ENCODE assay signal across 13 mouse cellular contexts in the genomic region with DNA sequence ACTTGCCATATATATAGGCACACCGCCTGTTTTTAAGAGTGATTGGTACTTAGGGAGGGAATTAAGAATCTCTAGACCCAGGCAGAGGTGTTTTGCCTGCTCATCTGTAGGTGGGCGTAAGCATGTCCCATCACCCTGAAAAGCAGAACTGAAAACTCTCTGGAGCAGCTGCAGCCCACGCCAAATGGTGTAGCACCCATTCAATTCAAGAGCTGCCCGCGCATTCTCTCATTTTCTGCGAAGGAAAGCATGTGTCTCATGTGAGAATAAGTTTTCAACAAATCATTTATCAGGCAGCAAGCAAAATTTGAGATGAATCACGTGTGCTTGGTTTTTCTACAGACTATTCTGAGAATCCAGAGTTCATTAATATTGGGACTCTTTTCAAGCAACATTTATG.
DNase-seq lines count a peak whose midpoint lies in the region; ATAC-seq lines count a peak whose summit lies in the region.
"Had no signal": no experiment of that assay in that cellular context is flagged by ENCODE, and none has a peak within 500 bp of the region (broad histone marks: within the 10 kb centered on the region; RNA-seq: fewer than 3 reads in every experiment).

No protein-coding gene starts in this region.

- 71% methylated on average over 7 of the region's 7 CpGs for WGBS in liver, embryonic 12.5 days (ENCODE audit: insufficient replicate concordance)

- no peak overlapping the region for H3K9ac ChIP-seq in liver, embryonic 12.5 days
- H3K9ac ChIP-seq: forebrain, embryonic 12.5 days; heart, embryonic 12.5 days; hindbrain, embryonic 14.5 days; limb, embryonic 12.5 days had no signal

- H3K4me1 ChIP-seq in liver, embryonic 12.5 days: no peaks in the 10 kb centered on the region

- H3K9me3 ChIP-seq in liver, embryonic 12.5 days (replicated peaks): no peaks in the 10 kb centered on the region
- H3K9me3 ChIP-seq: forebrain, embryonic 12.5 days; heart, embryonic 12.5 days; limb, embryonic 12.5 days had no signal

- no peak overlapping the region for H3K4me3 ChIP-seq in liver, embryonic 12.5 days
- H3K4me3 ChIP-seq: forebrain, embryonic 12.5 days; heart, embryonic 12.5 days; limb, embryonic 12.5 days had no signal

- H3K4me2 ChIP-seq in liver, embryonic 12.5 days: no peak overlapping the region
- H3K4me2 ChIP-seq: forebrain, embryonic 12.5 days; heart, embryonic 12.5 days; hindbrain, embryonic 14.5 days; limb, embryonic 12.5 days had no signal

- no peaks in the 10 kb centered on the region for H3K36me3 ChIP-seq in liver, embryonic 12.5 days

- no peaks in the 10 kb centered on the region for H3K27me3 ChIP-seq in liver, embryonic 12.5 days (replicated peaks)
- H3K27me3 ChIP-seq: forebrain, embryonic 12.5 days; heart, embryonic 12.5 days; limb, embryonic 12.5 days had no signal

- peak; percentile 49 for DNase-seq in layer of hippocampus, adult 11-12 months (ENCODE audit: low spot score)
- DNase-seq in layer of hippocampus, postnatal 36 days: no peak
- DNase-seq in A20 (ENCODE audit: low read depth, low spot score): peak; percentile 90
- peak; percentile 67 to 77 for DNase-seq in frontal cortex, postnatal 36 days (ENCODE audit: low spot score in 2 of 2)
- peak; percentile 29 for DNase-seq in right cerebral cortex, postnatal 14 days
- DNase-seq in gastrocnemius, adult 18-20 months (ENCODE audit: low spot score): no peak
- DNase-seq in kidney, postnatal 10 days: no peak

- no peak overlapping the region for H3K27ac ChIP-seq in liver, embryonic 12.5 days
- H3K27ac ChIP-seq: forebrain, embryonic 12.5 days; hindbrain, embryonic 14.5 days; kidney, postnatal 0 days; limb, embryonic 12.5 days had no signal

- ATAC-seq in liver, embryonic 12.5 days: no peak

Comparison
In these comparisons a context has a peak if more than half of its experiments do, and no peak if none do; other contexts are left out.
1. DNase-seq: peak in layer of hippocampus, adult 11-12 months (single experiment), A20 (single experiment), frontal cortex, postnatal 36 days (2 of 2) and right cerebral cortex, postnatal 14 days (single experiment); none in layer of hippocampus, postnatal 36 days (0 of 2), gastrocnemius, adult 18-20 months (single experiment) and kidney, postnatal 10 days (single experiment).